Mouse (Mus musculus): ENCODE data around the gene Brinp1.

The Brinp1 gene

GRCm38 (mm10) chr4:68767393-68767792 lies 186.8 kb downstream of the Brinp1 start:
- DNase-seq (ENCODE audit: low read depth, low spot score), result no peak
- H3K27me3 ChIP-seq (ENCODE audit: control insufficient read depth, insufficient read depth, low read length, poor library complexity, severe bottlenecking), result no peaks in the 10 kb centered on the region

GRCm38 (mm10) chr4:68765772-68766573 lies 188.2 kb downstream of the Brinp1 start:
- DNase-seq (ENCODE audit: low read depth, low spot score), result no peak
- no peaks in the 10 kb centered on the region for H3K36me3 ChIP-seq (ENCODE audit: control insufficient read depth, insufficient read depth, low read length, poor library complexity, severe bottlenecking)
- no peaks in the 10 kb centered on the region for H3K27me3 ChIP-seq (ENCODE audit: control insufficient read depth, insufficient read depth, low read length, poor library complexity, severe bottlenecking)

More at GRCm38 (mm10) chr4:68767393-68767792, 186.8 kb downstream of the Brinp1 start:
- H3K36me3 ChIP-seq (ENCODE audit: control insufficient read depth, insufficient read depth, low read length, poor library complexity, severe bottlenecking), result no peaks in the 10 kb centered on the region

- no peaks in the 10 kb centered on the region for H3K36me3 ChIP-seq (ENCODE audit: control insufficient read depth, insufficient read depth, low read length, poor library complexity, severe bottlenecking)
- no peak for DNase-seq (ENCODE audit: low read depth, low spot score)
- H3K27me3 ChIP-seq (ENCODE audit: control insufficient read depth, insufficient read depth, low read length, poor library complexity, severe bottlenecking), result no peaks in the 10 kb centered on the region
These were observed 189.3 kb downstream of the Brinp1 start for GRCm38 (mm10) chr4:68764937-68765336.

- H3K27me3 ChIP-seq (ENCODE audit: control insufficient read depth, insufficient read depth, low read length, poor library complexity, severe bottlenecking), result no peaks in the 10 kb centered on the region
- H3K36me3 ChIP-seq (ENCODE audit: control insufficient read depth, insufficient read depth, low read length, poor library complexity, severe bottlenecking), result no peaks in the 10 kb centered on the region
- DNase-seq (ENCODE audit: low read depth, low spot score), result no peak
These were observed 233.2 kb downstream of the Brinp1 start for GRCm38 (mm10) chr4:68720983-68721382.
